Mouse (Mus musculus) 416B (cell line): ENCODE data around the gene Olfr116.

Experiments
- DNase-seq: peaks from one replicate; pipeline ENCODE4 v3.0.0; 2011; ENCODE audit warnings: low read depth

Gene Olfr116

DNA sequence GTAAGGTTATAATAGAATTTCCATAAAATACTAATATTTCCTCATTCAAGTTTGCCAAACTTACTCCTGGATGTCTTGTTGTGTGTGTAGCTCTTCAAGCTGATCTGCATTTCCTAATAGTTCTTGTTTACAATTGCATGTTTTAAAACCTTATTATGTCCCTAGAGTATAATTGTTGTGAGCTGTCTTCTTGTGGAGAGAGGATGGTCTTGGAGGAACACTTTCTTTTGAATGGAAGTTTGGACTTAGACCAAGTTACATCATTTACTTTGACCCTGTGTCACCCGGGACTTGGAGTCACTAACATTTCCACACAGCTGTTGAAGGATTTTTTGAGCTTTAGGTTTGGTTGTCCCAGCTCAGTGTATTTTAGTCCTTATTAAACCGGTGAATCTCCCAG lies at the start of gene Olfr116, which contains the start of gene Olfr115:
TSS of gene Olfr116 (minus strand) at position 191 of the 400 bp plus-strand sequence.
TSS of gene Olfr115 (minus strand) at position 101 of the 400 bp plus-strand sequence.
- DNase-seq, result no peak

DNA sequence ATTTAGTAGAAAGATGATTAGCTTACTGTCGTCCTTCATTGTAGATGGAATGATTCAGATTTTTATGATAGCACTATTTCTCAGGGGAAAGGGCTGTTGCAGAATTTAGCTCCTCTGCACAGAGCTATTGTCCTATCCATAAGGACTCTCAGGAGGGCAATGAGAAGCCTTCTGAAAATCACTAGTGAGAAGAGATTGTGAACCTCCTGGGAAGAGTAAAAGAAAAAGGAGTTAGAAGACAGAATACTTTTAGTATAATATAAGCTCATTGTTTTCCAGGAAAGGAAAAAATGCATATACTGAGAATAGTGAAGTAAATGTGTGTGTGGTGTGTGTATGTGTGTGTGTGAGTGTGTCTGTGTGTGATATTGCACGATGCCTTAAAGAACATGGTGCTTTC lies 39.7 kb upstream of the Olfr116 start, which contains the start of gene Olfr118:
TSS of gene Olfr118 (plus strand) at position 301 of the 400 bp plus-strand sequence.
- DNase-seq, result no peak

DNA sequence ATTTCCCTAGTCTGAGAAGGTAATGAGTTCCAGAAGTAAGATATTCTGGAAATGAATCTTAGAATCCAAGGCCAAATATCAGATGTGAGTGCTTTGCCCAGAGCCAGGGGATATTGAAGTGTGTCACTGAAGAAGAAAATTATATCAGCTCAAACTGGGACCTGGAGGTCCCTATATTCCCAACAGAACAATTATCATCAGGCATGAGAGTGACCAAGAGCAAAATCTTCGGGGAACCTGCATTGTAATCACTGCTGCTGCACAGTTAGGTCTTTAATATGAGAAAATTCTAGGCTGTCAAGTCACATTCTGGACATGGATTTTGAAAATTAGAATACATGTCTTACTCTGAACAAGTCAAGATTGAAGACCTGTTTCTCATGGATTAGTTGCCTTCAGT lies 36.7 kb upstream of the Olfr116 start, which contains the start of gene Olfr117:
TSS of gene Olfr117 (minus strand) at position 101 of the 400 bp plus-strand sequence.
- no peak for DNase-seq

DNA sequence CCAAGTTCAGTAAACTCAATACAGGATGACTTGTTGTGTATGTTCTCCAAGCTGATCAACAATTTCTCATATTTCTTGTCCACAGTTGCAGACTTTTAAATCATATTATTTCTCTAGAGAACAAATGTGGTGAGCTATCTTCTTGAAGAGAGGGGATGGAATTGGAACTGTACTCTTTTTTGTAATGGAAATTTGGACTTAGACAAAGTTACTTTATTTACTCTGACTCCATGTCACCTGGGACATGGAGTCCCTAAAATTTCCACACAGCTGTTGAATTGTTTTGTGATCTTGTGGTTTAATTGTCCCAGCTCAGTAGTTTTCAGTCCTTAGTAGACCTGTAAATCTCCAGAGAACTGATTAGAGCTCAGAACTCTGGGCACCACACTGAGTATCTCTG lies 34.4 kb downstream of the Olfr116 start, which contains the start of gene Olfr114:
TSS of gene Olfr114 (minus strand) at position 101 of the 400 bp plus-strand sequence.
- no peak for DNase-seq

DNA sequence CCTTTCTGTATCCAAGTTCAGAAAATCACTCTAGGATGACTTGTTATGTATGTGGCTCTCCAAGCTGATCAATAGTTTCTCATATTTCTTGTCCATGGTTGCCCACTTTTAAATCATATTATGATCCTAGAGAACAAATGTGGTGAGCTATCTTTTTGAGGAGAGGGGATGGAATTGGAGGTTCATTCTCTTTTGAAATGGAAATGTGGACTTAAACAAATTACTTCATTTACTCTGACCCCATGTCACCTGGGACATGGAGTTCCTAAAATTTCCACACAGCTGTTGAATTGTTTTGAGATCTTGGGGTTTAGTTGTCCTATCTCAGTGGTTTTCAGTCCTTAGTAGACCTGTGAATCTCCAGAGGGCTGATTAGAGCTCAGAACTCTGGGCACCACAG lies 49.4 kb downstream of the Olfr116 start, which contains the start of gene Olfr113:
TSS of gene Olfr113 (minus strand) at position 101 of the 400 bp plus-strand sequence.
- no peak for DNase-seq
